Mouse (Mus musculus): Measurements from ENCODE around the gene Nlrp4c.

Gene Nlrp4c

GRCm38 (mm10) chr7:6044861-6045260, at the start of gene Nlrp4c:
TSS of gene Nlrp4c (plus strand) at chr7:6045161.
- in situ Hi-C loops (cut with MboI, MseI): no loop called here

GRCm38 (mm10) chr7:6010910-6011309, 34.1 kb upstream of the Nlrp4c start, which contains the start of gene Vmn1r65:
TSS of gene Vmn1r65 (minus strand) at chr7:6011010.
- in situ Hi-C loops (cut with MboI, MseI): no loop called here

GRCm38 (mm10) chr7:6119501-6119900, 74.5 kb downstream of the Nlrp4c start:
- in situ Hi-C loops (cut with MboI, MseI): no loop called here

GRCm38 (mm10) chr7:6120104-6120503, 75.1 kb downstream of the Nlrp4c start:
- in situ Hi-C loops (cut with MboI, MseI): loop anchor here in 1 of 2 experiments (10.0 kb wide), 1 partner anchor 415 kb away; no protein-coding TSS in a partner anchor

- in situ Hi-C loops (cut with MboI, MseI): loop anchor here in 1 of 2 experiments (10.0 kb wide), 1 partner anchor 414 kb away; no protein-coding TSS in a partner anchor
Observed at GRCm38 (mm10) chr7:6121128-6121527, 76.2 kb downstream of the Nlrp4c start.

GRCm38 (mm10) chr7:6126690-6127448, 81.9 kb downstream of the Nlrp4c start:
- in situ Hi-C loops (cut with MboI, MseI): loop anchor here (5.0 to 25.0 kb wide), 3 partner anchors 65 to 1010 kb away; partner anchors contain the start of gene Zfp773 (in 1 of the 2)

GRCm38 (mm10) chr7:6130346-6130745, 85.4 kb downstream of the Nlrp4c start:
- in situ Hi-C loops (cut with MboI, MseI): loop anchor here in 1 of 2 experiments (25.0 kb wide), 1 partner anchor 1007 kb away; the partner anchor contains the start of gene Zfp773

GRCm38 (mm10) chr7:6132646-6133045, 87.7 kb downstream of the Nlrp4c start:
- in situ Hi-C loops (cut with MboI, MseI): loop anchor here in 1 of 2 experiments (25.0 kb wide), 1 partner anchor 1005 kb away; the partner anchor contains the start of gene Zfp773

GRCm38 (mm10) chr7:6136497-6136896, 91.5 kb downstream of the Nlrp4c start:
- in situ Hi-C loops (cut with MboI, MseI): loop anchor here in 1 of 2 experiments (25.0 kb wide), 1 partner anchor 1001 kb away; the partner anchor contains the start of gene Zfp773

GRCm38 (mm10) chr7:6139295-6139694, 94.3 kb downstream of the Nlrp4c start:
- in situ Hi-C loops (cut with MboI, MseI): loop anchor here in 1 of 2 experiments (25.0 kb wide), 1 partner anchor 998 kb away; the partner anchor contains the start of gene Zfp773

- in situ Hi-C loops (cut with MboI, MseI): loop anchor here in 1 of 2 experiments (25.0 kb wide), 1 partner anchor 993 kb away; the partner anchor contains the start of gene Zfp773
Observed at GRCm38 (mm10) chr7:6143991-6144531, 99.1 kb downstream of the Nlrp4c start.

GRCm38 (mm10) chr7:6145423-6146188, 100.6 kb downstream of the Nlrp4c start:
- in situ Hi-C loops (cut with MboI, MseI): loop anchor here in 1 of 2 experiments (25.0 kb wide), 1 partner anchor 992 kb away; the partner anchor contains the start of gene Zfp773

GRCm38 (mm10) chr7:6146194-6146981, 101.4 kb downstream of the Nlrp4c start:
- in situ Hi-C loops (cut with MboI, MseI): loop anchor here in 1 of 2 experiments (25.0 kb wide), 1 partner anchor 991 kb away; the partner anchor contains the start of gene Zfp773

- in situ Hi-C loops (cut with MboI, MseI): loop anchor here in 1 of 2 experiments (25.0 kb wide), 1 partner anchor 990 kb away; the partner anchor contains the start of gene Zfp773
Observed at GRCm38 (mm10) chr7:6146982-6147325, 102.0 kb downstream of the Nlrp4c start.

- in situ Hi-C loops (cut with MboI, MseI): loop anchor here in 1 of 2 experiments (25.0 kb wide), 1 partner anchor 990 kb away; the partner anchor contains the start of gene Zfp773
Observed at GRCm38 (mm10) chr7:6147688-6148087, 102.7 kb downstream of the Nlrp4c start.

GRCm38 (mm10) chr7:6151266-6151665, 106.3 kb downstream of the Nlrp4c start:
- in situ Hi-C loops (cut with MboI, MseI): loop anchor here (10.0 to 25.0 kb wide), 6 partner anchors 134 to 1664 kb away; partner anchors contain the start of genes Epn1 (in 1 of the 2), Fiz1 (in 1 of the 2), Gm44973 (in 1 of the 2) and Gm45844 (in 1 of the 2)

GRCm38 (mm10) chr7:6152036-6152435, 107.1 kb downstream of the Nlrp4c start:
- in situ Hi-C loops (cut with MboI, MseI): loop anchor here (10.0 to 25.0 kb wide), 6 partner anchors 133 to 1665 kb away; partner anchors contain the start of genes Epn1 (in 1 of the 2), Fiz1 (in 1 of the 2), Gm44973 (in 1 of the 2) and Gm45844 (in 1 of the 2)

GRCm38 (mm10) chr7:6153131-6153530, 108.2 kb downstream of the Nlrp4c start:
- in situ Hi-C loops (cut with MboI, MseI): loop anchor here (10.0 to 25.0 kb wide), 6 partner anchors 132 to 1666 kb away; partner anchors contain the start of genes Epn1 (in 1 of the 2), Fiz1 (in 1 of the 2), Gm44973 (in 1 of the 2) and Gm45844 (in 1 of the 2)

- in situ Hi-C loops (cut with MboI, MseI): loop anchor here (10.0 to 25.0 kb wide), 6 partner anchors 131 to 1667 kb away; partner anchors contain the start of genes Epn1 (in 1 of the 2), Fiz1 (in 1 of the 2), Gm44973 (in 1 of the 2) and Gm45844 (in 1 of the 2)
Observed at GRCm38 (mm10) chr7:6154164-6154563, 109.2 kb downstream of the Nlrp4c start.

All from T-helper 17 cell (primary cell).